Mouse (Mus musculus) lung, postnatal 0 days (tissue): ENCODE results near the gene Kxd1. TPM values are rescaled to one million over a fixed set of nuclear protein-coding genes. Genes with fewer than 3 reads are reported as not detected.

Experiments used
- ATAC-seq: fragments of 200-750 bp; cut with Nextera tagmentation; 2 replicates; pipeline ENCODE4 v1.8.0; 2017; ENCODE audit warnings: moderate library complexity
- DNase-seq: peaks from one replicate; pipeline ENCODE4 v3.0.0-alpha.2; 2016; ENCODE audit warnings: low spot score
- H3K27ac ChIP-seq: fragments of 300-500 bp; sonication (generic); 2 replicates; pipeline ENCODE4 v1.5.1; 2014; ENCODE audit warnings: antibody characterized with exemption, mild to moderate bottlenecking, low read length, mixed read lengths
- H3K27me3 ChIP-seq: fragments of 300-500 bp; sonication (generic); replicated peaks from 2 replicates; pipeline ENCODE4 v1.6.1; 2014; ENCODE audit warnings: low read length, mixed read lengths; ENCODE audit not compliant: insufficient read depth
- H3K36me3 ChIP-seq: fragments of 300-500 bp; sonication (generic); 2 replicates; pipeline ENCODE4 v1.6.1; 2014; ENCODE audit warnings: low read length, mixed read lengths; ENCODE audit not compliant: insufficient read depth
- H3K4me1 ChIP-seq: fragments of 300-500 bp; sonication (generic); 2 replicates; pipeline ENCODE4 v1.6.1; 2014; ENCODE audit warnings: antibody characterized with exemption, low read depth, low read length, mixed read lengths; ENCODE audit not compliant: insufficient read depth
- H3K4me2 ChIP-seq: fragments of 300-500 bp; sonication (generic); replicated peaks from 2 replicates; pipeline ENCODE4 v1.6.1; 2014; ENCODE audit warnings: low read depth, mild to moderate bottlenecking, low read length, moderate library complexity, mixed read lengths
- H3K4me3 ChIP-seq: fragments of 300-500 bp; sonication (generic); 2 replicates; pipeline ENCODE4 v1.5.1; 2014; ENCODE audit warnings: low read depth, low read length
- H3K9ac ChIP-seq: fragments of 300-500 bp; sonication (generic); replicated peaks from 2 replicates; pipeline ENCODE4 v1.6.1; 2014; ENCODE audit warnings: low read depth, mild to moderate bottlenecking
- H3K9me3 ChIP-seq: fragments of 300-500 bp; sonication (generic); 2 replicates; pipeline ENCODE4 v1.6.1; 2016; ENCODE audit warnings: low read length, mixed read lengths
- CTCF ChIP-seq: IDR thresholded peaks from 2 replicates; pipeline ENCODE4 v1.5.1; 2016; ENCODE audit warnings: antibody characterized with exemption, mild to moderate bottlenecking
- EP300 ChIP-seq: IDR thresholded peaks from 2 replicates; pipeline ENCODE4 v1.6.1; 2016; ENCODE audit warnings: antibody characterized with exemption, mild to moderate bottlenecking, control low read depth
- WGBS: fragments of 180-500 bp; shearing (Covaris S2); extraction: QIAGEN DNeasy Blood & Tissue Kit; methylation state at CpG from one replicate; pipeline ENCODE4 v1.1.7; 2014; 5-methylcytosine and 5-hydroxymethylcytosine counted together
- polyA plus RNA-seq: library from polyadenylated mRNA; unstranded; fragments of >200 nt; fragmentation: Nextera tagmentation; extraction: Ambion mirVana; gene quantifications from 2 replicates; pipeline ENCODE4 v1.2.1, GENCODE M21; 2015

The Kxd1 gene
- 56.1 and 62.4 TPM in 2 replicates for polyA plus RNA-seq

DNA sequence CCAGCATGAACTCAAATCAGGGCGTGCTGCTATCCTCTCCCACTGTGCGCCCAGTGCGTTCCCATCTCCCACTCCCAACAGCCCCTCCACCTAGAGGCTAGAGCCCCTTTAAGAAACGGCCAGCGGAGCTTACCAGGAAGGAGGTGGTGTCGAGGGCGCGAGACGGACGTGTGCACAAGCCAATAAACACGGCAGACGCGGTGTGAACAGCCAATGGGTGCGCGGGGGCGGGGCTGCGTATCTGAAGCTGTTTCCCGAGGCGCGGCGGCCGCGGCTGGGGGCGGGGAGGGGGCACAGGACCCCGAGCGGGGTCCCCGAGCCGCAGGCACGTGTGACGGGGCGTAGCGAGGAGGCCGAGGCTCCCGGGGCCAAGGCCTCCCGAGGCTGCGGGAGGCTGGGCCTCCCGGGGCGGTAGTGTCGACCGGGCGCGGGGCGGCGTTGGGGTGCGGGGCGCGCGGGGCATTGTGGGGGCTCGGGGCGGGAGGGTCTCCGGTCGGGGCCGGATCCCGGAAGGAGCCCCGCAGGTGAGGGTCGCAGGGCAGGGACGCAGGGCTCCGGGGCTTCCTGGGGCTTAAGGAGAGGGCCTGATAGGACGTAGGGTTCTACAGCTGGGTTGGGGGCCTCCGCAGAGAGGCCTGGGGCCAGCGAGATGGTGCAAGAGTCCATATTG, at the start of gene Kxd1, which contains the start of gene Fkbp8:
TSS of gene Kxd1 (minus strand) at position 445 of the 670 bp plus-strand sequence.
TSS of gene Fkbp8 (plus strand) at position 213 of the 670 bp plus-strand sequence.
- WGBS: 0% methylated on average over 48 of the region's 61 CpGs
- peak; percentile 89 for ATAC-seq
- peak within 1 kb of the TSS; percentile 88 for H3K27ac ChIP-seq

DNA sequence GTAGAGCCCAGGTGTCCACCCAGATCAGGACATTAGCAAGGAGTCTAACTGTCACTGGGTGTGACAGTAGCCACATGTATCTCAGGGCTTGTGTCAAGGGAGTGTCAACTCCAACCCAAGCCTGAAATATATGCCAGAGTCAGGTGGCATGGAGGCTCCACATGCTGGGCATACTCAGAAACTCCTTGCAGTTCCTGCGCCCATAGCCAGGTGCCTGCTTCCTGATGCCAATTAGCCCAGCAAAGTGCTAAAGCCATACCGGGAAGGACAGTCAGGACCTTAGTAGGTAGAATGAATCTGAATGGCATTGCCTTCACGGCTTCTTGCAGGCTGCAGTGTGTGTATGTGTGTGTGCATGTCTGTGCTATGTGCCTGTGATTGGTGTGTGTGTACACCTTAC, 49.5 kb upstream of the Kxd1 start:
- DNase-seq: no peak
- 87% methylated on average over 3 of the region's 3 CpGs for WGBS
- H3K4me1 ChIP-seq: no peaks in the 10 kb centered on the region
- H3K9me3 ChIP-seq: no peaks in the 10 kb centered on the region
- ATAC-seq: no peak
- H3K4me2 ChIP-seq: no peak overlapping the region
- no peak overlapping the region for H3K4me3 ChIP-seq
- H3K36me3 ChIP-seq: peaks cover 22% of the 10 kb centered on the region
- no peak overlapping the region for H3K9ac ChIP-seq
- H3K27ac ChIP-seq: no peak overlapping the region
- TF ChIP-seq CTCF: no peak
- TF ChIP-seq EP300: no peak
- H3K27me3 ChIP-seq: no peaks in the 10 kb centered on the region

More for the DNA sequence above, at the start of gene Kxd1, which contains the start of gene Fkbp8:
- DNase-seq: peak; percentile 97
- Histone ChIP-seq H3K4me3 (peak within 1 kb of the TSS; percentile 96), H3K9me3 (no peaks in the 10 kb centered on the region), H3K9ac (peak within 1 kb of the TSS; percentile 95), H3K36me3 (peaks cover 14% of the 10 kb centered on the region), H3K4me1 (0 out of 2 replicates have a peak, but pooled peaks cover 4% of the 10 kb centered on the region), H3K27me3 (no peaks in the 10 kb centered on the region), H3K4me2 (peak within 1 kb of the TSS; percentile 78)
- peak; percentile 43 for TF ChIP-seq CTCF
- no peak for TF ChIP-seq EP300

DNA sequence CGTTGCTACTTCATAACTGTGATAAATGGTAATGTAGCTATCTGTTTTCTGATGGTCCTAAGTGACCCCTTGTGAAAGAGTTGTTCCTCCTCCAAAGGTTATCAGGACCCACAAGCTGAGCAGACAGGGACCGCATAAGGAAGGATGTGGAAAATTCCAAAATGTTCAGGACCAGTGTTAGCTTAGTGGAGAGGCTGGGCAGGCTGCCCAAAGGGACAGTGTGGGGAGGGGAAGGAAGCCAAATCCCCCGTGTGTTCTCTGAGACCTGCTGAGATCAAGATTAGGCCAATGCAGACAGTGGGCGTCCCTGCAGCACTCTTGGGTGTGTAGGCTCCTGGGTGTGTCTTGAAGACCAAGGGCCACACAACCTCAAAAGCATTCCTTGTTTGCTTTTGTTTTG, 47.2 kb upstream of the Kxd1 start:
- Histone ChIP-seq H3K36me3 (peaks cover 5% of the 10 kb centered on the region), H3K27ac (no peak overlapping the region), H3K27me3 (no peaks in the 10 kb centered on the region), H3K4me2 (no peak overlapping the region), H3K9me3 (no peaks in the 10 kb centered on the region), H3K9ac (no peak overlapping the region), H3K4me3 (no peak overlapping the region), H3K4me1 (no peaks in the 10 kb centered on the region)
- peak; percentile 28; the same call in 1 of the 2 replicates for ATAC-seq
- TF ChIP-seq CTCF (no peak), EP300 (no peak)
- WGBS: 39% methylated on average over 4 of the region's 4 CpGs
- DNase-seq: no peak

DNA sequence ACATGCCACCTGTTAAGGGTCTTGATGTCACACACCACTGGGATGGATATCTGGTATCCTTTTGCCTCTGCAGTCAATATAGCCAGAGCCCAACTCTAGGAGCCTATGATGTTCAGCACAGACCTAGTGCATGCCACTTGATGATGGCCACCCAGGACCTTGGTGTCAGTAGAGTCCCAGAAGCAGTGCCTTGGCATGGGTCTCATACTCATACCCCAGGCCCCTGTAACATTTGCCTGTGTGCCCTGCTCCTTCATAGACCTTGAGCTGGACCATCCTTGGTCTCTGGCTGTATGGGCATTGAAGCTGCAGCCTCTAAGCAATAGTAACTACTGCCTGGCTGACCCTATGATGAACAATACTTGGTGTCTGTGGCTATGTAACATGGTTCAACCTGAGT, 46.5 kb upstream of the Kxd1 start:
- H3K27me3 ChIP-seq: no peaks in the 10 kb centered on the region
- no peak for TF ChIP-seq CTCF
- TF ChIP-seq EP300: no peak
- H3K4me1 ChIP-seq: no peaks in the 10 kb centered on the region
- ATAC-seq (no peak), DNase-seq (no peak)
- no peak overlapping the region for H3K27ac ChIP-seq
- H3K9ac ChIP-seq: no peak overlapping the region
- H3K4me2 ChIP-seq: no peak overlapping the region
- H3K4me3 ChIP-seq: no peak overlapping the region
- no peaks in the 10 kb centered on the region for H3K9me3 ChIP-seq
- peaks cover 4% of the 10 kb centered on the region; the same call in 1 of the 2 replicates for H3K36me3 ChIP-seq

DNA sequence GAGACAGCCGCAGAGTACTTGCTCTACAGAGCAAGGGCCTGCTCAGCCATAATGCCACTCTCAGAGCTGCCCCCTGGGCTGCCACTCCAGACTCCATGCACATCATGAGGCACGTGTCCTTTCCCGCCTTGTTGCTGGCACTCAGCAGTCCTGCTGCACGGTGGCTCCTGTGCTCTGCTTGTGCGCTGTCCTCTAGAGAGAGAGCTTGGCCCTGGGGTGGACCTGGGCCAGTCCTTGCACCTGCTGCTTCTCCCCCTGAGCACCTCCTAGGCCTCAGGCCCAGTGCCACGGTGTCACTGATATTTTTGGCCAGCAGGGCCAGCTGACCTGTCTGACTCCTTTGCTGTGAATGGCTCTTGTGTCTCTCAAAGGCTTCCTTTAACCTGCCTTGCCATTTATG, 43.2 kb upstream of the Kxd1 start:
- TF ChIP-seq CTCF (no peak), EP300 (no peak)
- DNase-seq (no peak), ATAC-seq (0 out of 2 replicates have a peak, but pooled peaks have one; percentile 29)
- no peak overlapping the region for H3K4me3 ChIP-seq
- H3K9ac ChIP-seq: no peak overlapping the region
- no peak overlapping the region for H3K27ac ChIP-seq
- no peaks in the 10 kb centered on the region for H3K4me1 ChIP-seq
- 63% methylated on average over 6 of the region's 6 CpGs for WGBS
- H3K9me3 ChIP-seq: no peaks in the 10 kb centered on the region
- no peaks in the 10 kb centered on the region for H3K27me3 ChIP-seq
- H3K4me2 ChIP-seq: no peak overlapping the region
- no peaks in the 10 kb centered on the region for H3K36me3 ChIP-seq

DNA sequence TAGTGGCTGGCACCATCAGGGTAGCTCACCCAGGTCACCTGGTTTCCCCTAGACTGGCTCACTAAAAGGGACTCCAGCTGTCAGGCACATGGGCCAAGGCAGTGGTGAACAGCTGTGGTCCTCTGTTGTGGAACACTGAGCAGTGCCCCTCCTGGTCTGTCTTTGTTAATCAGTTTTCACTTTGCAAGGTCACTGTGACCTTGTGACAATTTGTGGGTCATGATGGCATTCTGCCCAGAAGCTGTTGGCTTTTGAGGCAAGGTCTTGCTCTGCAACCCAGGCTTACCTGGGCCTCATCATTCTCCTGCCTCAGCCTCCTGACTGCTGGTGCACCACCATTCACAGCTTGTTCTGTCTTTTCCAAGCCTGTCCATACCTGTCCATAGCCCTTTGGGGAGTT, 42.6 kb upstream of the Kxd1 start:
- Histone ChIP-seq H3K27me3 (no peaks in the 10 kb centered on the region), H3K9ac (no peak overlapping the region), H3K4me3 (no peak overlapping the region), H3K4me1 (no peaks in the 10 kb centered on the region), H3K27ac (no peak overlapping the region), H3K9me3 (no peaks in the 10 kb centered on the region), H3K36me3 (no peaks in the 10 kb centered on the region), H3K4me2 (no peak overlapping the region)
- DNase-seq (no peak), ATAC-seq (no peak)
- no peak for TF ChIP-seq CTCF
- no peak for TF ChIP-seq EP300
